Mouse (Mus musculus) midbrain, postnatal 0 days (tissue): ENCODE results near the gene Fundc1. TPM values are rescaled to one million over a fixed set of nuclear protein-coding genes. Genes with fewer than 3 reads are reported as not detected.
"Not testable (repeated sequence)": the region's sequence is repeated elsewhere in the genome, so short reads cannot be mapped to it uniquely, and the experiment has no call there.

Experiments
- ATAC-seq: fragments of 200-750 bp; cut with Nextera tagmentation; 2 replicates; pipeline ENCODE4 v1.8.0; 2017; ENCODE audit warnings: moderate number of reproducible peaks, mild to moderate bottlenecking, moderate TSS enrichment, moderate library complexity; ENCODE audit not compliant: low FRiP score
- DNase-seq: peaks from one replicate; pipeline ENCODE4 v3.0.0-alpha.2; 2015; ENCODE audit warnings: low spot score
- H3K27ac ChIP-seq: fragments of 300-500 bp; sonication (generic); 2 replicates; pipeline ENCODE4 v1.5.1; 2014; ENCODE audit warnings: low read depth, mild to moderate bottlenecking, low read length, mixed read lengths
- H3K27me3 ChIP-seq: fragments of 300-500 bp; sonication (generic); 2 replicates; pipeline ENCODE4 v1.6.1; 2014; ENCODE audit warnings: low read length, control low read depth, mixed read lengths; ENCODE audit not compliant: insufficient read depth
- H3K36me3 ChIP-seq: fragments of 300-500 bp; sonication (generic); 2 replicates; pipeline ENCODE4 v1.6.1; 2014; ENCODE audit warnings: low read length, control low read depth, mixed read lengths; ENCODE audit not compliant: insufficient read depth
- H3K4me1 ChIP-seq: fragments of 300-500 bp; sonication (generic); 2 replicates; pipeline ENCODE4 v1.6.1; 2014; ENCODE audit warnings: mild to moderate bottlenecking, control low read depth, antibody characterized with exemption, low read length, mixed read lengths; ENCODE audit not compliant: insufficient read depth
- H3K4me2 ChIP-seq: fragments of 300-500 bp; sonication (generic); 2 replicates; pipeline ENCODE4 v1.6.1; 2014; ENCODE audit warnings: low read depth, mild to moderate bottlenecking, low read length, mixed read lengths; ENCODE audit not compliant: poor library complexity, severe bottlenecking
- H3K4me3 ChIP-seq: fragments of 300-500 bp; sonication (generic); 2 replicates; pipeline ENCODE4 v1.5.1; 2014; ENCODE audit warnings: low read depth, mild to moderate bottlenecking, low read length, moderate library complexity
- H3K9ac ChIP-seq: fragments of 300-500 bp; sonication (generic); replicated peaks from 2 replicates; pipeline ENCODE4 v1.6.1; 2014; ENCODE audit warnings: mild to moderate bottlenecking, low read length, moderate library complexity, mixed read lengths; ENCODE audit not compliant: poor library complexity, severe bottlenecking
- H3K9me3 ChIP-seq: fragments of 300-500 bp; sonication (generic); 2 replicates; pipeline ENCODE4 v1.6.1; 2016; ENCODE audit warnings: low read length, control low read depth
- CTCF ChIP-seq: IDR thresholded peaks from 2 replicates; pipeline ENCODE4 v1.5.1; 2016; ENCODE audit warnings: antibody characterized with exemption, mild to moderate bottlenecking
- WGBS: fragments of 180-500 bp; shearing (Covaris S2); extraction: QIAGEN DNeasy Blood & Tissue Kit; methylation state at CpG from one replicate; pipeline ENCODE4 v1.1.7; 2014; 5-methylcytosine and 5-hydroxymethylcytosine counted together
- polyA plus RNA-seq: library from polyadenylated mRNA; unstranded; fragments of >200 nt; fragmentation: Nextera tagmentation; extraction: Ambion mirVana; gene quantifications from 2 replicates; pipeline ENCODE4 v1.2.1, GENCODE M21; 2015
- total RNA-seq: library from RNA; depleted of rRNA; stranded (reverse); fragments of >200 nt; gene quantifications from 2 replicates; pipeline ENCODE4 v1.2.3, GENCODE M21; 2014

The Fundc1 gene
- total and polyA plus RNA-seq, 2 experiments from 2014 or later, result 37.5 to 50.9 TPM

- Histone ChIP-seq H3K9ac (peak overlapping the region; percentile 64), H3K4me2 (peak overlapping the region; percentile 50), H3K4me3 (peak overlapping the region; percentile 40), H3K27me3 (no peaks in the 10 kb centered on the region), H3K27ac (peak overlapping the region; percentile 93), H3K9me3 (no peaks in the 10 kb centered on the region), H3K36me3 (no peaks in the 10 kb centered on the region), H3K4me1 (no peaks in the 10 kb centered on the region)
- no peak for TF ChIP-seq CTCF
- no peak for ATAC-seq
- WGBS, result 14% methylated on average over 10 of the region's 10 CpGs
- peak; percentile 40 for DNase-seq
These were observed 879 bp downstream of the Fundc1 start for GRCm38 (mm10) chrX:17571271-17571620.

GRCm38 (mm10) chrX:17568670-17569069 is 3.5 kb downstream of the Fundc1 start:
- WGBS, result 88% methylated on average over 2 of the region's 2 CpGs
- Histone ChIP-seq H3K4me1 (no peaks in the 10 kb centered on the region), H3K27ac (no peak overlapping the region), H3K4me3 (no peak overlapping the region), H3K27me3 (no peaks in the 10 kb centered on the region), H3K9me3 (no peaks in the 10 kb centered on the region), H3K9ac (no peak overlapping the region), H3K36me3 (no peaks in the 10 kb centered on the region), H3K4me2 (no peak overlapping the region)
- no peak for DNase-seq
- no peak for TF ChIP-seq CTCF
- ATAC-seq, result no peak

GRCm38 (mm10) chrX:17565743-17566142 is 6.4 kb downstream of the Fundc1 start:
- no peak for DNase-seq
- Histone ChIP-seq H3K9me3 (no peaks in the 10 kb centered on the region), H3K9ac (no peak overlapping the region), H3K27me3 (no peaks in the 10 kb centered on the region), H3K36me3 (no peaks in the 10 kb centered on the region), H3K27ac (no peak overlapping the region), H3K4me2 (no peak overlapping the region), H3K4me1 (no peaks in the 10 kb centered on the region), H3K4me3 (no peak overlapping the region)
- no peak for TF ChIP-seq CTCF
- ATAC-seq, result no peak

- Histone ChIP-seq H3K27me3 (no peaks in the 10 kb centered on the region), H3K9me3 (no peaks in the 10 kb centered on the region), H3K9ac (no peak overlapping the region), H3K4me1 (no peaks in the 10 kb centered on the region), H3K36me3 (no peaks in the 10 kb centered on the region), H3K4me2 (no peak overlapping the region), H3K4me3 (no peak overlapping the region), H3K27ac (no peak overlapping the region)
- no peak for DNase-seq
- no peak for ATAC-seq
- no peak for TF ChIP-seq CTCF
These were observed 7.4 kb downstream of the Fundc1 start for GRCm38 (mm10) chrX:17564732-17565131.

- TF ChIP-seq CTCF, result no peak
- no peaks in the 10 kb centered on the region for H3K4me1 ChIP-seq
- H3K9ac ChIP-seq, result no peak overlapping the region
- H3K4me3 ChIP-seq, result no peak overlapping the region
- no peak overlapping the region for H3K27ac ChIP-seq
- 43% methylated on average over 4 of the region's 4 CpGs for WGBS
- no peak overlapping the region for H3K4me2 ChIP-seq
- DNase-seq (no peak), ATAC-seq (no peak)
- H3K27me3 ChIP-seq, result no peaks in the 10 kb centered on the region
- no peaks in the 10 kb centered on the region for H3K9me3 ChIP-seq
- H3K36me3 ChIP-seq, result no peaks in the 10 kb centered on the region
These were observed 13.4 kb downstream of the Fundc1 start for GRCm38 (mm10) chrX:17558746-17559145.

GRCm38 (mm10) chrX:17554488-17554887 is 17.6 kb downstream of the Fundc1 start:
- ATAC-seq (no peak), DNase-seq (no peak)
- Histone ChIP-seq H3K4me1 (no peaks in the 10 kb centered on the region), H3K27me3 (no peaks in the 10 kb centered on the region), H3K27ac (no peak overlapping the region), H3K9ac (no peak overlapping the region), H3K36me3 (no peaks in the 10 kb centered on the region), H3K4me2 (no peak overlapping the region), H3K4me3 (no peak overlapping the region), H3K9me3 (no peaks in the 10 kb centered on the region)
- no peak for TF ChIP-seq CTCF
- 57% methylated on average over 4 of the region's 4 CpGs for WGBS

GRCm38 (mm10) chrX:17551586-17551985 is 20.5 kb downstream of the Fundc1 start:
- not testable (repeated sequence) for H3K27ac ChIP-seq, H3K4me1 ChIP-seq, H3K4me3 ChIP-seq, DNase-seq, H3K36me3 ChIP-seq, H3K9me3 ChIP-seq, ATAC-seq, H3K9ac ChIP-seq, H3K4me2 ChIP-seq, H3K27me3 ChIP-seq
